Comparison of ENCODE assay signal across 16 mouse cellular contexts in the genomic region with DNA sequence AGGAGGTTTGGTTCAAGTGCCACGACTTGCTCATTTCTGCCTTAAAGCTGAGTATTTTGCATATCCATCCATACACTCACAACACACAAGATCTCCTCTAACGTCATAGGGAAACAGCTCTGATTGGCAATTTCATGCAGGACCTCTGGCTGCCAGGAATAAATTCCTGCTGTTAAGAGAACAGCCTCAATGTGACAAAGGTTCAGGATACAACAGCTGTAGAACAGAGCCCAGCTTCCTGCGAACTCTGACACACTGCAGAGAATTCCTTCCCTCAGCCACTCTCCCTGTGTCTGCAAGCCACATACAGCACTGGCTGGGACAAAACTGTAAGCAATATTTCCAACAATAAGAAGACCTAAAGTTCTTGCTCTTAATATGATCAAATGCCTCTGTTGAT.
"Had no signal": no experiment of that assay in that cellular context is flagged by ENCODE, and none has a peak within 500 bp of the region (broad histone marks: within the 10 kb centered on the region; RNA-seq: fewer than 3 reads in every experiment).

No protein-coding gene starts in this region.

- H3K4me3 ChIP-seq: limb, embryonic 12.5 days; midbrain, embryonic 12.5 days; neural tube, embryonic 13.5 days; stomach, embryonic 15.5 days had no signal

- H3K36me3 ChIP-seq: limb, embryonic 12.5 days; midbrain, embryonic 12.5 days; neural tube, embryonic 13.5 days; stomach, embryonic 15.5 days had no signal

- H3K9ac ChIP-seq: limb, embryonic 12.5 days; liver, embryonic 14.5 days; midbrain, embryonic 12.5 days; neural tube, embryonic 13.5 days; stomach, embryonic 15.5 days had no signal

- ATAC-seq: midbrain, embryonic 16.5 days had no signal

- H3K27ac ChIP-seq: limb, embryonic 12.5 days; liver, embryonic 14.5 days; midbrain, embryonic 12.5 days; neural tube, embryonic 13.5 days; stomach, embryonic 15.5 days had no signal

- H3K4me2 ChIP-seq: limb, embryonic 12.5 days; midbrain, embryonic 12.5 days; neural tube, embryonic 13.5 days; stomach, embryonic 15.5 days had no signal

- DNase-seq: kidney, adult 8-10 months; kidney, postnatal 25 days; layer of hippocampus, adult 9-11 months; layer of hippocampus, postnatal 36 days; lung, adult 18-20 months; lung, postnatal 10 days; retina, postnatal 1 day; right cerebral cortex, postnatal 4 days; thymus, adult 2 months; thymus, postnatal 25 days had no signal

- H3K27me3 ChIP-seq: midbrain, embryonic 12.5 days; neural tube, embryonic 13.5 days; stomach, embryonic 15.5 days had no signal

- H3K9me3 ChIP-seq: limb, embryonic 12.5 days; midbrain, embryonic 12.5 days; neural tube, embryonic 13.5 days; stomach, embryonic 15.5 days had no signal
